Mouse (Mus musculus) testis, adult 2 months (tissue): ENCODE results near the gene Fam204a. TPM values are rescaled to one million over a fixed set of nuclear protein-coding genes. Genes with fewer than 3 reads are reported as not detected.
A peak's percentile ranks its signal among the peaks of the same experiment; 100 is the strongest.

Experiments used
- H3K27ac ChIP-seq: fragments of 200-500 bp; 2 replicates; pipeline ENCODE4 v1.5.1; 2012; ENCODE audit warnings: low read depth, low read length; ENCODE audit not compliant: control insufficient read depth, insufficient read depth
- H3K27me3 ChIP-seq: fragments of 200-500 bp; 2 replicates; pipeline ENCODE4 v1.6.1; 2012; ENCODE audit warnings: mild to moderate bottlenecking, low read length, moderate library complexity; ENCODE audit not compliant: control insufficient read depth, insufficient read depth
- H3K36me3 ChIP-seq: fragments of 200-500 bp; 2 replicates; pipeline ENCODE4 v1.6.1; 2012; ENCODE audit warnings: mild to moderate bottlenecking, low read length; ENCODE audit not compliant: control insufficient read depth, insufficient read depth
- H3K4me1 ChIP-seq: fragments of 200-500 bp; 2 replicates; pipeline ENCODE4 v1.6.1; 2012; ENCODE audit warnings: low read length; ENCODE audit not compliant: control insufficient read depth, insufficient read depth
- H3K4me3 ChIP-seq: fragments of 200-500 bp; 2 replicates; pipeline ENCODE4 v1.5.1; 2012; ENCODE audit warnings: low read depth, mild to moderate bottlenecking, low read length, moderate library complexity, mixed read lengths; ENCODE audit not compliant: control insufficient read depth
- CTCF ChIP-seq: fragments of 200-500 bp; IDR thresholded peaks from 2 replicates; pipeline ENCODE4 v1.5.1; 2012; ENCODE audit warnings: low read depth, mild to moderate bottlenecking, inconsistent platforms, low read length, moderate library complexity; ENCODE audit not compliant: control insufficient read depth, insufficient read depth, insufficient replicate concordance
- POLR2A ChIP-seq: fragments of 200-500 bp; IDR thresholded peaks from 2 replicates; pipeline ENCODE4 v1.6.1; 2012; ENCODE audit warnings: low read depth, mild to moderate bottlenecking, inconsistent platforms, low read length, moderate library complexity; ENCODE audit not compliant: control insufficient read depth
- polyA plus RNA-seq: library from polyadenylated mRNA; depleted of rRNA; stranded (reverse); fragments of >200 nt; gene quantifications from 2 replicates; pipeline ENCODE4 v1.2.3, GENCODE M21; 2012

Gene Fam204a
- polyA plus RNA-seq, 1 experiment, result 8.6 TPM

DNA sequence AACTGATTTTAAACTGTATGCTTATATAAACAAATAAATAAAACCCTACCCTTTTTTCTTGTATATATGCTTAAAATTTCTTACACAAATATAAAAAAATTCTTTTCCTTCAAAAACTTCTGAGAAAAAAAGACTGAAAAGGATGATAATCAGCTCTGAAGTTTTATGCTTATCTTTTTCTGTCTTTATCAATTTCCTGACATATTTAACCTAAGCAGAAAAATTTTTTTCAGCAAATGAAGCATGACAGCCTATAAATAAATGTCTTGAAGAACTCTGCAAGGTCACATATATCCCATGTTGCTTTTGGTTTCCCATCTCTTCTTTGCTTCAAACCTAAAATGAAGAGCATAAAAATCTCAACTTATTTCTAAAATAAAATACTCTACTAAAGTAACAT, 27.3 kb downstream of the Fam204a start:
- H3K4me1 ChIP-seq, result no peaks in the 10 kb centered on the region
- no peaks in the 10 kb centered on the region for H3K27me3 ChIP-seq
- no peaks in the 10 kb centered on the region for H3K36me3 ChIP-seq
- no peak for TF ChIP-seq POLR2A
- no peak for TF ChIP-seq CTCF
- H3K4me3 ChIP-seq, result no peak overlapping the region
- no peak overlapping the region for H3K27ac ChIP-seq

GRCm38 (mm10) chr19:60192790-60193189, 33.7 kb downstream of the Fam204a start:
- no peak overlapping the region for H3K27ac ChIP-seq
- TF ChIP-seq POLR2A, result no peak
- TF ChIP-seq CTCF, result no peak
- H3K4me3 ChIP-seq, result no peak overlapping the region
- H3K36me3 ChIP-seq, result no peaks in the 10 kb centered on the region
- no peaks in the 10 kb centered on the region for H3K4me1 ChIP-seq
- no peaks in the 10 kb centered on the region for H3K27me3 ChIP-seq

DNA sequence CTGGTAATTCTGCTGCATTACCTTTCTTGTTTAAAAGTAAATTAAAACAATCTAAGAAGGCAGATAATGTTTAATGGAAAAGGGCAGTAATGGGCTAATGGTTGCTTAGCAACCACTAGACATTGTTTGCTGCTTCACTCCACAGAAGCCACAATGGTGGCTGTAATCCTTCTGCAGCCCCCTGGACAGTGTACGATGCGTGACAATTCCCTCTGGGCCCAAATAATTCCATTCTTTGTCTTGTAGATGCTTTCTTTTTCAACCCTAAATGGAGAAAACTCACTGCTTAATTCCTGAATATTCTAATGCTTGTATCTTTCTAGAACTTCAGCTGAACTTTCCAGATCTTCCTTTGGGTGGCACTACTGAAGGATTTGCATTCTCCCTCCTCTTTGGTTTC, 37.3 kb downstream of the Fam204a start:
- no peaks in the 10 kb centered on the region for H3K4me1 ChIP-seq

GRCm38 (mm10) chr19:60182901-60183300, 43.6 kb downstream of the Fam204a start:
- Histone ChIP-seq H3K27me3 (no peaks in the 10 kb centered on the region), H3K4me3 (no peak overlapping the region), H3K27ac (no peak overlapping the region), H3K36me3 (no peaks in the 10 kb centered on the region), H3K4me1 (no peaks in the 10 kb centered on the region)
- TF ChIP-seq POLR2A (no peak), CTCF (no peak)

More for the DNA sequence above, 37.3 kb downstream of the Fam204a start:
- no peak overlapping the region for H3K27ac ChIP-seq
- no peaks in the 10 kb centered on the region for H3K36me3 ChIP-seq
- H3K4me3 ChIP-seq, result no peak overlapping the region
- TF ChIP-seq CTCF (no peak), POLR2A (no peak)
- H3K27me3 ChIP-seq, result no peaks in the 10 kb centered on the region

DNA sequence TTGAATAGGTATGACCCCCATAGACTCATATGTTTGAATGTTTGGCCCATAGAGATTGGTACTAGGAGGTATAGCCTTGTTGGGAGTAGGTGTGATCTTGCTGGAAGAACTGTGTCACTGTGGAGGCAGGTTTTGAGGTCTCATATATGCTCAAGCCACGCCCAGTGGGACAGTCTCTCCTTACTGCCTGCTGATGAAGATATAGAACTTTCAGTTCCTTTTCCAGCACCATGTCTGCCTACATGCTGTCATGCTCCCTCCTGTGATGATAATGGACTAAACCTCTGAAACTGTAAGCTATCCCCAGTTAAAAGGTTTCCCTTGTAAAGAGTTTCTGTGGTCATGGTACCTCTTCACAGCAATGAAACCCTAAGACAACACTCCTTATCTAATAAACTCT, 44.3 kb downstream of the Fam204a start:
- H3K4me1 ChIP-seq, result no peaks in the 10 kb centered on the region
- no peak for TF ChIP-seq POLR2A
- TF ChIP-seq CTCF, result no peak
- no peaks in the 10 kb centered on the region for H3K27me3 ChIP-seq
- no peak overlapping the region for H3K27ac ChIP-seq
- H3K4me3 ChIP-seq, result no peak overlapping the region
- no peaks in the 10 kb centered on the region for H3K36me3 ChIP-seq

GRCm38 (mm10) chr19:60178771-60179563, 47.5 kb downstream of the Fam204a start:
- Histone ChIP-seq H3K27ac (no peak overlapping the region), H3K36me3 (no peaks in the 10 kb centered on the region), H3K4me3 (no peak overlapping the region), H3K27me3 (no peaks in the 10 kb centered on the region), H3K4me1 (no peaks in the 10 kb centered on the region)
- TF ChIP-seq CTCF (no peak), POLR2A (no peak)

- Histone ChIP-seq H3K36me3 (no peaks in the 10 kb centered on the region), H3K27me3 (no peaks in the 10 kb centered on the region), H3K4me1 (peaks cover 2% of the 10 kb centered on the region; the same call in 1 of the 2 replicates), H3K4me3 (no peak overlapping the region), H3K27ac (no peak overlapping the region)
- TF ChIP-seq CTCF (no peak), POLR2A (no peak)
Measured at GRCm38 (mm10) chr19:60165417-60165816, 61.1 kb downstream of the Fam204a start.

DNA sequence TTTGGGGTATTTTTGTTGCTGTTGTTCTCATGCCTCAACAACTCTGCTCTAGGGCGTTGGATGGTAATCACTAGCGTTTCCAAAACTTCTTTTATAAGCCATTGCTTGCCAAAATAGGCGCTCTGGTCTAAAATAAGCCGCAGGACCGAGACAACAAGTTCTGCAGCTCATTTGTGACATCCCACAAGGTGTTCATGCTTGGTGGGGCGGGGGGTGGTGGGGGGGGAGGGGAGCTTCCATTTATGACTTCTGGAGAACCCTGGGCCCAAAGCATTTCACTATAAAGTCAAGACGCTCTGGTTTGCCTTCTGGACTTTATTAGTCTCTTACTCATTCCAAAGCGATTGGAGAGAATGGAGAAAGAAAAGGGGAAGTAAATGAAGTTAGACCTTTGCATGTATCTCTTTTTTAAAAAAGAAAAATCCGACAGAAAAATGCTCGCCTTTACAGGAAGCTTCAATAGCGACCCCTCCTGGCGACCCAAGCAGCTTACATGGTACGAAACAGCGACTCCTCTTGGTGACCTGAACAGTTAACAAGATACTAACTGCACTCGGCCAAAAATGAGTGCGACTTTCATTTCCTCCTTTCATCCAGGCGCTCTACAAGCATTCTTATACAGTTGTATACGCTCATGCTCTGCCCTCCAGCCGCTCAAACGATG, 65.8 kb downstream of the Fam204a start:
- H3K4me3 ChIP-seq, result peak overlapping the region; percentile 27
- no peaks in the 10 kb centered on the region for H3K36me3 ChIP-seq
- peaks cover 2% of the 10 kb centered on the region; the same call in 1 of the 2 replicates for H3K4me1 ChIP-seq
- no peak overlapping the region for H3K27ac ChIP-seq
- TF ChIP-seq CTCF, result peak; percentile 67; the same call in 1 of the 2 replicates
- no peak for TF ChIP-seq POLR2A
- no peaks in the 10 kb centered on the region for H3K27me3 ChIP-seq
